Mouse (Mus musculus) Muller cell, postnatal 12 days (primary cell): ENCODE results near the gene Tgm2.

Experiments
- DNase-seq: peaks from one replicate; pipeline ENCODE4 v3.0.0-alpha.2; 2015; ENCODE audit errors: inconsistent ontology term

Tgm2 gene

GRCm38 (mm10) chr2:158146223-158146622 is at the start of gene Tgm2:
TSS of gene Tgm2 (minus strand) at chr2:158146436.
- DNase-seq = peak; percentile 86

GRCm38 (mm10) chr2:158194945-158195640 is 48.9 kb upstream of the Tgm2 start:
- peak; percentile 72 for DNase-seq

DNA sequence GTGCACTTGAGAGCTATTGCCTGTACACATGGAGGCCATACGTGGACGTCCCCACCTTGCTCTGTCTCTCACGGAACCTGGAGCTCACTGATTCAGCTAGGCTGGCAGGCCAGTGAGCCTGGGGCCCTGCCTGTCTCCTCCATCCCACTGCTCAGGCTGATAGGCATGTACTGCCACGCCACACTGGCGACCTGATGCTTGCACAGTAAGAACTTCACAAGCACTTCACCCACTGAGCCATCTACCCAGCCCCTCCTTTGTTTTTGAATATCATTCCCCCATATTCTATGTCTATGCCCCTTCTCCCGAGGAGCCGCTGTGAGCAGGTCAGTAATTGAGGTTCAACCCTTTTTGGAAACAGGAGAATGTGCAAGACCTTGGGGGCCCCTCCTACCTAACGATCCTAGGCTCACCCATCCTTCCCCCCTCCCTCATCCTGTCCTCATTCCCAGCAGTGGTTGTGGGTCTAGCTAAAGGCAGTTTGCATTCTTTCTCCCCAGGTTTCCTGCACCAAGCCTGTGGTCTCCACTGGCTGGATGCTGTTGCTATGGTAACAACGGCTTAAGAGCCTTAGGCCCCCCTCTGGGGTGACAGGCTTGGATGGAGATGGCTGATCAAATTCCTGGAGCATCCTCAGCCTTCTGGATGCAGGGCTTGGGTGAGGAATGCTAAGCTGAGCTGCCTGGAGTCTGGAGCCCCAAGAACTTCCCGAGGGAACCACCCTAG is 47.5 kb upstream of the Tgm2 start:
- no peak for DNase-seq

- no peak for DNase-seq
These were observed 44.9 kb upstream of the Tgm2 start for GRCm38 (mm10) chr2:158191098-158191497.

GRCm38 (mm10) chr2:158189451-158189850 is 43.2 kb upstream of the Tgm2 start:
- no peak for DNase-seq

- no peak for DNase-seq
These were observed 40.1 kb upstream of the Tgm2 start for GRCm38 (mm10) chr2:158186206-158186871.

GRCm38 (mm10) chr2:158183266-158183665 is 37.0 kb upstream of the Tgm2 start:
- no peak for DNase-seq

DNA sequence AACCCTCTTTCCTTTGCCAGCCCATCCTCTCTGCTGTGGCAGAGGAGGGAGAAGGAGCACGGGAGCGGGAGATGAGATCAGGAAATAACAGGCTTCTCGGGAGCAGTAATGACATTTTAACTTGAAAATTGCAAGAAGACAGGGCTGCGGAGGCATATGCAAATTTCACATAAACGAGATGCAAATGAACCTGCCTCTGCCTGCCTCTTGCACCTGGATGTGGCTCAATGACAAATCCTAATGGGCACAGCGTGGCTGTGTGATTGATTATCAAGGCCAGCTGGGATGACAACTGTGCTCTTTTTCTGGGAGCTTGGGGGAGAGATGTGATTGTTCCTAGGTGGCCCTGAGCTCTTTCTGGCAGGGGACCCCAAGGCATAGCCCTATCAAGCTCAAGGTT is 35.7 kb upstream of the Tgm2 start:
- DNase-seq = no peak

- DNase-seq = no peak
These were observed 34.6 kb upstream of the Tgm2 start for GRCm38 (mm10) chr2:158180797-158181196.

DNA sequence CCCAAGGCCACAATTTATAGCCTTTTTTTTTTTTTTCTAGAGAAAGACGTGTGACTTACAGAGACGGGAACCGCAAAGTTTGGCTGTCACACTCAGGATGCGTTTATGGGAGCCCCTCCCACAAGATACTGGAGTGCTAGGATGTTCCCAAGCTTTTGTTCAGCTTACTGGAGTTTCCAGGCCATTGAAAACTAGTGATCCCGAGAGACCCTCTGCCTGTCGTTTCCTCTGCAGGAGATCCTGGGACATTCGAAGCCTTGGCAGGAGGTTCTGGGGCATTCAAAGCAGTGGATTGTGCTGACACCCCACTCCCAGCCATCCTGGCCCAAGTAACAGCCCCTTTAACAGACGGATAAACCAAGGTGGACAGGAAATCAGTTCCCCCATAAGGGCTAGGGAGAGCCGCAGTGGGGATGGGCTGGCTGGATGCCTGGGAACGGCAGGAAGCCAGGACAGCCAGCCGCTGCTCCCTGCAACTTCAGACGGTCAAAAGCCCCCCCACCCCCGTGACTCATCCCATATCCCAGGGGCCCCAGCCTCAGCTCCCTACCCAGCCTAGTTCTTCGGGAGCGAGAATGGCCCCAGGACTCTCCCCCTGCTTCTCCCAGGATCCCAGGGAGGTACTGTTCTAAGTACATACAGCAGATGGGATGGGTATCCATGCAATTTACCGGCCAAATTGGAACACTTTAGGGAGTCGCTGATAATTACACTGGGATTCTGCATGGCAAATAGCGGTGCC is 33.3 kb upstream of the Tgm2 start:
- DNase-seq = peak; percentile 83

- peak; percentile 80 for DNase-seq
These were observed 32.6 kb upstream of the Tgm2 start for GRCm38 (mm10) chr2:158178696-158179369.

- no peak for DNase-seq
These were observed 31.9 kb upstream of the Tgm2 start for GRCm38 (mm10) chr2:158178139-158178538.

- DNase-seq = peak; percentile 82
These were observed 31.3 kb upstream of the Tgm2 start for GRCm38 (mm10) chr2:158177574-158177973.

DNA sequence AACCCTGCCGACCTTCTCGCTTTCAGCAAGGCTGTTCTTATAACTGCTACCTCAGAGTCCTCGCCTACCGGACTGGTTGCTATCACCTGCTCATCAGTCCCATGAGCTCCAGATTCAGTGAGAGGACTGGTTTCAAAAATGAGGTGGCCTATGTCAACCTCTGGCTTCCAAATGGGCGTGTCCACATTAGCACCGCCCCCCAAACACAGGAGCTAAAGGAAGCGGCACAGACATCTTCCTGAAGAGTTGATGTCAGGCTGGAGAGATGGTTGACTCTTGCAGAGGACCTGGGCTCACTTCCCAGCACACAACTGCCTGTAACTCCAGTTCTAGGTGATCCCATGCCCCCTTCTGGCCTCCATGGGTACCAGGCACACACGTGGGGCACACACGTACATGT is 30.5 kb upstream of the Tgm2 start:
- DNase-seq = no peak

DNA sequence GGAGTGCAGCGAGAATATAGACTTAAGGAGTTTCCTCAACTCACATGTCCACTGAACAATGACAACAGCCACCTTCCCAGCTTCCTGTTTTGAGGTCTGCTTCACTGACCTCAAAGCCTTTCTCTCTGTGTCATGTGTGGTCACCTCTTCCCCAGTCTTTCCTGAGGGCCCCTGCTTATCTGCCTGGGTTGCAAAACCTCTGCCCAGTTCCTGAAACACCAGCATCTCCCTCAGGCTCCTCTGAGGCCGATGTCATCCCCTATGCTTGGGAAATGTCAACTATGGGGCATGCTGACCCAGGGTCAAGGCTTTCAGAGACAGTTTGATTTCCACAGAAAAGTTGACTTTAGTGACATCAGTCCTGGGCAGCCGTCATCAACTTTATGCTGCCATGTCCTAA is 29.2 kb upstream of the Tgm2 start:
- DNase-seq = no peak

DNA sequence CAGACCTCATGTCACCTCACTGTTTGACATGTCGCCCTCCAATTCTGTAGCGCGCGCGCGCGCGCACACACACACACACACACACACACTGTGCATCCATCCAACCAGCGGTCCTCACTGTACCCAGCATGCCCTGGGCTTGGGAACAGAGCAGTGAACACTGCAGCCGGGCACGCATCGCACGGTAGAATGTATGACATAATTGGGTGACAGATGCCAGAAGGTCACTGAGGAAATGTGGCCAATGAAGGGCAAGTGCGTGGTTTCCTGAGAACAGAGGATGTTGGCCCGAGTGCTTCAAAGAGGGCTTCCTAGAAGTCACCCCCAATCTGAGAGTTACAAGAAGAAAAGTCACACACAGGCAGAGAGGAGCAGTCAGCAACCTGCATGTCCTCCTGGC is 28.7 kb upstream of the Tgm2 start:
- DNase-seq = no peak

GRCm38 (mm10) chr2:158174438-158174837 is 28.2 kb upstream of the Tgm2 start:
- DNase-seq = no peak

GRCm38 (mm10) chr2:158170394-158170793 is 24.2 kb upstream of the Tgm2 start:
- no peak for DNase-seq

- DNase-seq = no peak
These were observed 23.5 kb upstream of the Tgm2 start for GRCm38 (mm10) chr2:158169771-158170170.

DNA sequence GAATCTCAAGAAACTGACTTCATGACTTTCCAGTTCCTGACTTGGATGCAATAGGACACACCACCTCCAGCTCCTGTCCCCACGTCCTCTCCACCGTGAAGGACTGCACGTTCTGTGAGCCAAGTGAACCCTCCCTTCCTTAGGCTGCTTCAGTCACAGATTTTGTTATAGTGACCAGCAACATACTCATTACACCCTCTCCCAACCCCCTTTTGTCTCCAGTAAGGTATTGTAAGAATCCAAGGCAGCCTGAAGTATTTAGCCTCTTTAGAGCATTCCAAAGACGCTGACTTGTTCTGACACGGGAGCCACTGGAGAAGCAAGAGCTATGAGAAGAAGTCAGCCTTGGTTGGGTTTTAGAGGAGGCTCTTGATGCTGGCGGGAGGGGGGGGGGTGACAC is 23.1 kb upstream of the Tgm2 start:
- DNase-seq = peak; percentile 49

DNA sequence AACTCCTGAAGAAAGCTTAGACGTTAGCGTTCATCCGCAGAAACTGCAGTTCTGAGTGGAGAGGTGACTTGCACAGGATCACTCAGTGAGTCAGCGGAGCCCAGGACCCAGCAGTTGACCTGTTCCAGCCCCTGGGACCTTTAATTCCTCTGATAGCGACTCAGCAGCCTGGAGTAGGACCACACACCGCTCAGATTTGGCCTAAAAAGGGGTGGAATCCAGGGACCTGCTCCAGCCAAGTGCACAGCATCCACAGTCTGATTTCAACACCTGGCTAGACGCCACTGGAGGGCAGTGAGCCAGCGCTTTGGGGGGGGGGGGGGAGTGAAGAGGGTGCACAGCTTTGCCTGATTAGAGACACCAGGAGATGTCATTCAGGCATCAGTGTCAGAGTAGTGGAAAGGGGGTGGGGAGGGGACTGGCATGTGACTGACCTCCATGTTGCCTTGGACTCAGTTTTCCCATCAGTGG is 22.5 kb upstream of the Tgm2 start:
- peak; percentile 86 for DNase-seq
